Mouse (Mus musculus) T-helper 1 cell (primary cell): ENCODE measurements around the gene Igdcc3.

Source experiments
- in situ Hi-C: fragments of 300-600 bp; cut with MboI, MseI; formaldehyde crosslinking; loops from one replicate; pipeline ENCODE4 v1.15.1; 2025; ENCODE audit warnings: high pct_unique_total_duplicates

The Igdcc3 gene

DNA sequence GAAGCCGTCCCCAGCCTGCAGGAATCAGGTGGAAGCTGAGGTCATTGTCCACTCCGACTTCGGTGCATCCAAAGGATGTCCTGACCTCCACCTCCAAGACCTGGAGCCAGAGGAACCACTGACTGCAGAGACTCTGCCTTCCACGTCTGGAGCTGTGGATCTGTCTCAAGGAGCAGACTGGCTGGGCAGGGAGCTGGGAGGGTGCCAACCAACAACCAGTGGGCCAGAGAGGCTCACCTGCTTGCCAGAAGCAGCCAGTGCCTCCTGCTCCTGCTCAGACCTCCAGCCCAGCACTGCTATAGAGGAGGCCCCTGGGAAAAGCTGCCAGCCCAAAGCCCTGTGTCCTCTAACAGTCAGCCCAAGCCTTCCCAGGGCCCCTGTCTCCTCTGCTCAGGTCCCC lies 5.9 kb upstream of the Igdcc3 start:
- in situ Hi-C loops: no loop called here

DNA sequence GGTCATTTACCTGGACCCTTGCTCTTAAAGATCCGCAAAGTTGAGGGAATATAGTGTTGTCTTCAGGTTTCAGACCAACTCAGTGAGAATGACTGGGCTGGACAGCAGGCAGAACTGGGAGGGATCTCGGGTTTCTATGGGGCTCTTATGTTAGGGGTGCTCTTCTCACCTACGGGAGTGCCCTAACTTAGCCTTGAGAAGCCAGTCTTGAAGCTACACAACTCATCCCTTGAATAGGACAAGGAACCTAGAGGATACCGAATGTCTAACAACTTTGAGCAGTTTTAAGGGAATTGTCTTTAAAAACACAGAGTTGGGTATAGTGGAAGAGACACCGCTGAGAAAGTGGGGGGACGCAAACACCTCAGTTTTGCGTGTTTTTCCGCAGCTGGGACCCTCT lies 498 bp upstream of the Igdcc3 start:
- in situ Hi-C loops: no loop called here

DNA sequence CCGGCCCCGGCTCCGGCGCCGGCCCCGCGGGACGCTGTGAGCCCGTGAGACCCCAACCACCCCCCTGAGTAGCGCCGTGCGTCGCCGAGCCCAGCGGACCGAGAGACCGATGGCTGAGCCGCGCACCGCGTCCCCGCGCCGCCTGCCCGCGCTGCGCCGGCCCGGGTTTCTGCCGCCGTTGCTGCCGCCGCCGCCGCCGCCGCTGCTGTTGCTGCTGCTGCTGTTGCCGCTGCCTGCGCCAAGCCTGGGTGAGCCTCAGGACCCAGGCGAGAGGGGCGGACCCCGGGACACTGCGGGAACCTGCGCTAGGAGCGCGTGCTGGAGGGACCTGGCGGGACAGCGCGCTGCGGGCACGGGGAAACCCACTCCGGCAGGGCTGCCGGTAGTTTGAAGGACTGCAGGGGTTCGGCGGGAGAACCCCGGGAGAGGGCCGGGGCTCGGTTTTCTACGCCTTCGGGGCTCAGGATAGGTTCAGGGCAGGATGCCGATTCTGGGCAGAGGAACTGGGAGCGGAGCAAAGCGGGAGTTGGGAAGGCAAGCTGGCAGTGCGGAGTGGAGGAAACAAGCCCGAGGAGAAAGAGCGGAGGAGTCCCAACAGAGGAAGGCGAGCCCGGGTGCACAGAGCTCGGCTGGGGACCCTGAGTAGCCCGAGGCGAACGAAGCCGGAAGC lies 452 bp downstream of the Igdcc3 start:
- in situ Hi-C loops: no loop called here

DNA sequence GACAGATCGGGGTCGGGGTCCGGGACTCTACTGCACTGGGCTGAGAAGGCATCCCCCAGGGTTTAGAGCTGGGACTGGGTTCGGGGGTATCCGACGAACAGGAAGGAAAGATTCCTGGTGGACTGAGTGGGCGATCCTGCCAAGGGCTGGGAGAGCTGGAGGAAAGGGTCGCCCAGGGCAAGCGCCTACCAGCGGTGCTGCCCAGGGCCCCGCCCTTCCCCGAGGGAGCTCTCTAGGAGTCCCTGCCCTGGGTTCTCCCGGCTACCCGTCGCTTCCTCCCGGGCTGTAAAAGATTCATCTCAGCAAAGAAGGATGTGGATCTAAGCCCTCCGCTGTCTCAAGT lies 958 bp downstream of the Igdcc3 start:
- in situ Hi-C loops: no loop called here

DNA sequence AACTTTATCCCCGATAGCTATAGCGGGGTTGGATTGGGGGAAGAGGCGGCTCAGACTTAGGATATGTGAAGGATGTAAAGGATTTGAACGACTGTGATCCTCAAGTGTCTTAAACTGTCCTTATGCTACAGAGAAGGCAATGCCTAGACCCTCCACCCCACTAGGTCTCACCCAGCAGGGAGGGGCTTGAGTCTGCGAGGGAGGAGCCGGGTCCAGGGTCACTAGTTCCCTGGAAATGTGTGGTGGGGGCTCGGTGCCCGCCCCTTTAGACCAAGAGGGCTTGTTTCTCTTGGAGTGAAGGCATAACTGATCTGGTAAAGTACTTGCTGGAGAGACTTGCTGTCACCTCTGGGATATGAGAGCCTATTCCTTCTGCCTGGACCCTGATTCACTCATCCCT lies 1.4 kb downstream of the Igdcc3 start:
- in situ Hi-C loops: no loop called here

DNA sequence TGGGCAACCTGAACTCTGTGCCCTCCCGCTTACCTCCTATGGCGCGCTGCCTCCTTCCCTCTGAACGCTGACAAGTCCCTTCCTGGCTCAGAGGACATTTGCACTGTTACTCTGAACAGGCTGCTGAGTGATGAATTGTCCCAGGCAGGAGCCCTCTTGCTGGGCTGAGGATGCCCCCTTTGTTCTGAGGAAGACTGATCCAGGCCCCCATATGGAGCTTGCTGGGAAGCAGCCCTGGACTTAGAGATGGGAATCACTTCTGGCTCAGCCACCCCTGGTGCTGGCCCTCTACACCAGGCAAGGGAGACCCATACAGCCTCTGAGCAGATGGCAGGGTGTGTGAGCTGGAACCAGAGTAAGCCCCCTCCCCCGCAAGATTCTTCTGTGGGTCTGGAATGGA lies 5.0 kb downstream of the Igdcc3 start:
- in situ Hi-C loops: no loop called here

DNA sequence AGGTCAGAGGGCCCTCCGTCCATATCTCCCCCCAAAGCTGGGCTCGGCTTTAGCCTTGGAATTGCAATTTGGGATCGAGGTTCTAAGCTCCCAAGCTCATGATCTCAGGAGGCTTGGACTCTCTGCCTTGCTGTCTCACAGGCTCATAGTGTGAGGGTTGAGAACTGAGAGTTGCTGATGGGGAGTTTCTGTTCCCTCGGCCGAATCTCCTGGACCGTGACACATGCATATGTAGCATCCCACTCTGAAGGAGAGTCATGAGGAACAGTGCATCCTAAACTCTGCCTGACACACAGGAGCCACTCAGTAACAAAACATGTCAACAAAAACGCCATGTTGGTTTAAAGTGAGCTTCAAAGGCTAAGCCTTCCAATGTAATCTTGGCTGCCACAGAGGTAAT lies 7.5 kb downstream of the Igdcc3 start:
- in situ Hi-C loops: no loop called here

DNA sequence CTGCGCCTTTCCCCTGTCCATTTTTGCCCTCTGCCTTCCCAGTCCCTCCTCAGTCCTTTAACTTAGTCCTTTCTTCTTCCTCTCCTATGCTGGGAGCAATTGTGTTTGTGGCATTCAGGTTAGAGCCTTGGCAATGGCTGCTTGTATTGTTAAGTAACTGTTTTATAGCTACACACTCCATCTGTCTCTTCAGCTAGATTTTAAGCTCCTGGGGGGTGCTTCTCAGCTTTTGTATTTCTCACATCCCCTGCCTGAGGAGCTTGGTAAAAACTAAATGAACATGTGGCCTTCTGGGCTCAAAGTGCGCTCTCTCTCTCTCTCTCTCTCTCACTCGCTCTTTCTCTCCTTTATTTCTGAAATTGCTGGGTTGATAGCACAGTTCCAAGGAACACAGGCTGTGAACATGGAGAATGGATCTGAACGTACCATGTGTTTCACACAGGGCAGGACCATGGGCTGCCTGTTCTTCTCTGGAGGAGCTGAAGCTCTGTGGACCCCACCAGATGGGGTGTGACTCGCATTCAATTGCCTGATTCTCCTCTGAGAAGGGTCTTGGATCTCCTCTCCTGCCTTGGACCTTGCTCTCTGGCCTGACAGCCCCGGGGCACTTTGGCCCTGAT lies 11.8 kb downstream of the Igdcc3 start:
- in situ Hi-C loops: no loop called here

DNA sequence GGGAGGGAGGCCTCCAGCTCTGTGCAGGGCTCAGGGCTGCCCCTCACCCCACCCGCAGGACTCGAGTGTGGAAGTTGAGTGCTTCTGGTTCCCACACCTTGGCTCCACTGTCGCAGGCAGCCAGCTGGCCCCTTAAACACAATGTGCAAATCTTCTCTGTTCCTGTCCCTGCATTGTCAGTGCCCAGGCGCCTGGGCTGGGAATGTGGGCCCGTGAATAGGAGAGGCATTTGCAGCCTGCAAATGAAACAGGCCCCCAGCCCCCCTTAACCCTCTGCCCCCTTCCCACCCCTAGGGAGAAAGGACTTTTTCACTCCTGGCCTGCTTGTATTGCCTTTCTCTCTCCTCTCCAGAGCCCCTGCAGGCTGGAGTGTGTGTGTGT lies 12.3 kb downstream of the Igdcc3 start:
- in situ Hi-C loops: no loop called here

DNA sequence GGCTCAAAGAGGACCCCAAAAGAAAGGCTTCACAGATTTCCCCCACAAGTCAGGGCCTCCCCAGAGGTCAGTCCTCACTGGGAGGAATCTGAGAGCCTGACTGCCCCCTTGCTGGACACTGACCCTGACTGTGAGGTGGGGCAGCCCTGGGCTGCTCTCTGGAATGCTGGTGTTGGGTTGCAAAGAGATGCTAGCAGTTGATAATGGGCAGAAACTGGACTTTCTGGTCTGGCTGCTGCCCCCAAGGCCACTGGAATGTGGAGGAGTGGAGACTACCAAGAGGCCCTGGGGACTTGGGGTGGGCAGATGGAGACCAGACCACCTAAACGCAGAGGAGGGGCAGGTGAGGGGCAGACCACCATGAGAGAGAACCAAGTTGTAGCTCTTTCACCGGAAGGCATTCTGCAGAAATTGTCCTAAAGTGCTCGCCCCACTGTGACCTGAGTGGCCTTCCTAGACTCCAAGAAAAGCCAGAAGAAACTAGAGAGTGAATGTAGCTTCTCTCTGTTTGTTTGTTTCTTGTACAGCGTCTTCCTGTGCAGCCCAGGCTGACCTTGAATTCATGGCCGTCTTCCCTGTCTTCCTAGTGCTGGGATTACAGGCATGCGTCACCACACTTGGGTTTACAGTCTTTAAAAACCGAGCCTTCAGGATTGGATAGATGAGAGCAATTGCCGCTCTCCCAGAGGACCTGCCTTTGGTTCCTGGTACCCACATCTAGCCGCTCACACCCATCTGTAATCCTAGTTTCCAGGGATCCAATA lies 13.9 kb downstream of the Igdcc3 start:
- in situ Hi-C loops: no loop called here

DNA sequence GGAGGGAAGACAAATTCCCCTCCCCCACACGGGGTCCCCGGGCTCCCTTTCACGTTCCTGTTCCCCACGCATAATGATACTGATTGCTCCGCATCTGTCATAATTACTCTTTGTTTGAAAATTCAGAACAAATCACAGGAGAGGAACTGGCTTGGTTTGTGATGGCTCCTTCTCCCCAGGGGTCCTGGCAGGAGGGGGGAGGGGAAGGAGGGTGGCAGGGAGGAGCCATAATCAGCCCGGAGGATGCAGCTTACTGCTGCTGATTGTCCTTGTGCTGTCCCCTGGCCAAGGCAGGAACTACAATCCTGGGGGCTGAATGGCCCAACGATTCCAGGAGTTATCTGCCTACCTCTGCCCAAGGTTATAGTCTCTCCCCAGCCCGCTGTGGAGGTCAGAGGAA lies 15.6 kb downstream of the Igdcc3 start:
- in situ Hi-C loops: no loop called here

DNA sequence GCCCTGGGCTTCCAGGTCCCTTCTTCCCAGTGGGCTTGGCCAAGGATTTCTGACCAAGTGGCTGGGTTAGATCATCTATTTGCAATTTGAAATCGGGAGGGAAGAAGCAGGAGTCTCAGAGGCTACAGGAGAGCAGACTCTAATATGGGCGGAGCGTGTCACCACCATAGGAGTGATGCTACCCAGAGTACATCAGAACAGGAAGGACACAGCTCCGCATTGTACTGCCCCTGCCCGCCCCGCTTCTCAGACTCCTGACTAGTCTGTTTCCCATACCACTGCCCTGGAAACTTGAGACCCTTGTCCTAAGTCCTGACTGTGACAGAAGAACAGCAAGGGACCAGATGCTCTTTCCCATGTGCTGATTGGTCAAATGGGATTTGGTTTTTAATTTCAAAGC lies 16.6 kb downstream of the Igdcc3 start:
- in situ Hi-C loops: no loop called here

DNA sequence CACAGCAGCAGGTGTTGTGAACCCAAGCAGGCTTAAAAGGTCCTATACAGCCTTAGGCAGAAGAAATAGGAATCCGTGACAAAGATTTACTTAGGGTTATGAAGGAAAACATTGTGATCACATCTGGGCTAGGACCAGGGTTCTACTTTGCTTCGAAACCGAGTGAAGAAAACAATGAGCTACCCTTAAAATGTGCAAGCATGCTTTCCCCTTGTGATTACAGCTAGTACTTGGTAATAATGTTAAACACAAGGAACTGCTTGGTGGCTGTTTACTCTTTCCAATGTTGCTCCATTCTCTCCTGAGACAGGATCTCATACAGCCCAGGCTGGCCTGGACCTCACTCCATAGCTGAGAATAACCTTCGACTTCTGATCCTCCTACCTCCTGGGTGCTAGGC lies 20.2 kb downstream of the Igdcc3 start:
- in situ Hi-C loops: no loop called here

DNA sequence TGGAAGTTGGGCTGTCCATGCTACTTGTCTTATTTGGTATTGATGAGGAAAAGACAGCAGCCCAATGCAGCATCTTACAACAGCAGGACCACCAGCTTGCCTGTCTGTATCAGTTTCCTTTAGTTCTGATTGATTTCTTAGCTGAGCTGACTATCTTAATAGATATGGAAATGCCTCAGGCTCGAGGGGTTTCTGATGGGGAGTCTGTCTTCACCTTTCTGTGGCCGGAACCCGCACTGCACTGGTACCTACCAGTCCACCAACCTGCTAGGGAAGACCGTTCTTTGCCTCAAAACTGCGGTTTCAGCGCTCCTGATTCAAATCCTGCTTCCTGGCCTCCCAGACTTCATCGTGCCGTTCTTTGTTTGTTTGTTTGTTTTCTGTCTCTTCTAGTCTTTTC lies 20.9 kb downstream of the Igdcc3 start:
- in situ Hi-C loops: no loop called here

DNA sequence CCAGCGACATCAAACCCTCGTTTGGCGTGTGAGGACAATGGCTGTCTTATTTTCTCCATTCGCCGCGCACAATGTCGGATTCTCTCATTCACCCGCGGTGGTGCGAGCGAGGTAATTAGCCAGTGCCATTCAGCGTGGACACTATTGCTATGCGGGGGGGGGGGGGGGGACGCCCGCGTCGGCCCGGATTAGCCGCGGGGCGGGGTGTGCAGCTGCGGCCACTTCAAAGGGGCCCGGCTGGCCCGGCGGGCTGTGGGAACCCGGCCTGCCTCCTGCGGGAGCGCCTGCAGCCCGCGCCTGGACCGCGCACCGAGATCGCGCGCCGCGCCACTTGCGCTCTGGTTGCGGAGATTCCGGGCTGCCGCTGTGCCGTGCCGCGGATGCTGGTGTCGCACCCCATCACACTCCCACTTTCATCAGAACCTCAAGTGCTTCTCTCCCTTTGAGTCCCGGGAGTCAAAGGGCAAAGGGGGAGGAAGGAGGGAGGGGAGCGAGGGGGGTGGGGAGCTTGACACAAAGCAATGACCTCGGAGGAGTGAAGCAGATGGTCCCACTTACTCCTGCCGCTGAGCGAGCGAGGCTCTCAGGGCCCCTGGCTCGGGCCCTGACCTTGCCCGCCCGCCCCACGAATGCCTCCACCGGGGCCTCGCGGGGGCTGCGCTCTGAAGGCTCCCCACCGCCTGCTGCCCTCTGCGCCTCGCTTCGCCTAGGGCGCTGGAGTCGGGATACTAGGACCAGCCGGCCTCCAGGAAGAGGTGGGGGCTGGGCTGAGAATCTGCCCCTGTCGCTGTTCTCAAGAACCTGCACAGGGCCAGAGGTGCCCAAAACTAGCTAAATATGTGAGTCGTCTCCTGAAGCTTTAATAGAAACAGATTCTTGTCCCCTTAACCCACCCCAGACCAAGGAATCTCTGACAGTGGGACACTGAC lies 22.0 kb downstream of the Igdcc3 start:
- in situ Hi-C loops: no loop called here

DNA sequence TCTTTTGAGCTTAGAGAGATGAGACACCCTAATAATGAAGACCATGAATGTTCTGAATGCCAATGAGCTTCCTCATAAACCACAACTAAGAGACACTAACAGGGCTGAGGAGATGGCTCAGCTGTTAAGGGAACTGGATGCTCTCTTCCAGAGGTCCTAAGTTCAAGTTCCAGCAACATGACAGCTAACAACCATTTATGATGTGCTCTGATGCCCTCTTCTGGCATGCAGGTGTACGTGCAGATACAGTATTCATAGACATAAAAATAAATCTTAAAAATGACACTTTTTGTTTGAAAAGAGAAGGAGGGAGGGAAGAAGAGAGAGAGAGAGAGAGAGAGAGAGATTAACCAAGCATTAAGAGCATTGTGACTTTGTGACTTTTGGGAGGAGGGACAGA lies 23.9 kb downstream of the Igdcc3 start:
- in situ Hi-C loops: no loop called here

DNA sequence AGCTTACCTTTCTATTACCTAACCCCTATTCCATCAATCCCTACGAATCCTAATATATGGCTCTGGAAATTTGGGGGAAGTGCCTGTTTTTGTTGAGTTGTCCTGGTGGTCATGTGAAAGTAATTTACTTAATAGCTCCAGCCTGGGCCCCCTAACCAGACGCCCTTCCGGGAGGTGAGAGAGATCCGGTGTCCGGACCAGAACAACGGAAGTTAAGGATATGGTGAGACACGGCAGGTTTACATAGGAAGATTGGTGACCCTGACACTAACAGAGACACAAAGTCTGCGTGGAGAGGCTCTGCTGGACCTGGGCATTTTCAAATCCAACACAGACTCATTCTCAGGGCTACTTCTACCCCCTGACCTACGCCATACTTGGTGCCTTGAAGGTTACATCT lies 25.4 kb downstream of the Igdcc3 start:
- in situ Hi-C loops: no loop called here

DNA sequence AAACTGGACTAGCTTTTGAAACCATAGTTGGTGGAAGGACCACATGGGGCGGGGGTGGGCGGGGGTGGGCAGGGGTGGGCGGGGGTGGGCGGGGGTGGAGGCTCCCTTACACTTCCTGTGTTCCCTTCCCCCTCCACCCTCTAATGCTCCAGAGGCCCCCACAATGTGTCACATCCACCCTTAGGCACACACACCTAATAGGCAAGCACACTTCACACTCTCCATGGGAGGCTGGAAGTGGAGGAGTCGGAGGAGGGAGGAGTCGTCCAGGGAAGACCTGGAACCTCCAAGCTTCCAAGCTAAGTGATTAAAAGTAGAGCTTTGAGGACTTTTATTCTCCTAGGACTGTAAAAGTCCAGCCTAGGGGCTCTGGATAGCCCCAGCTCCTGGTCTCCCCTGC lies 27.5 kb downstream of the Igdcc3 start:
- in situ Hi-C loops: no loop called here

DNA sequence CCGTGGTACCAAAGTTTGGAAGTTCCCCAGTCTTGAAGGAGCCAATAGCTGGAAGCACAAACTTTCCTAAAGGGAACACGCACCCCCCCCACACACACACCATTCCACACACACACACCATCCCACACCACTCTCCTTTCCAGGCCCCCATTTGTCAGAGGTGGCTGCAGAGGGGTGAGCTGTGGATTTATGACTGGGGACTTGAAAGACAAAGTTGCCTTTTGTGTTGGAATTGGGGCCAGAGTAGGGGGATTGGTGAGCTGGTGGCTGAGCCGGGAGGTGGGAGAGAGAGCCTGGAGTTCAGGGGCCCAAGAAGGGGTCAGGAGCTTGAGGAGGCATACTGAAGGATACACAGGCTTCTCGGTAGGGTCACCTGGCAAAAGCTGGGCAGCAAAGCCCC lies 28.0 kb downstream of the Igdcc3 start:
- in situ Hi-C loops: no loop called here

DNA sequence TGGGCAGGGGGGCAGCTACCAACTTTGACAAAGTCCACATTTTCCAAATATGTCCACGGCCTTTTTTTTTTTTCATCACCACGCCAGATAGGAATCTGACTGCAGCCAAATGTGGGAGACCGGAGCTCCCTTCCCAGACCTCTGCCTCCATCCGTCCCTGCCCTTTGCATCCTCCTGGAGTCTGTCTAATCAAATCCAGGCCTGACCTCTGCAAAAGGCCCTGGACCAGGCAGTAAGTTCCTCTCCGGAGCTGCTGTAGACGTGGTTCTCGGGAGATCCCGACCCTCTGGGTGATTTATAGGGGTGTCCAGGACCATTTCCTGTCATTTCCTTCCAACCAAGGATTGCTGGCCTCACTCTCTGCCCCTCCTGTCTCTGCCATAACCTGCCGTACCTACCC lies 31.7 kb downstream of the Igdcc3 start:
- in situ Hi-C loops: no loop called here

DNA sequence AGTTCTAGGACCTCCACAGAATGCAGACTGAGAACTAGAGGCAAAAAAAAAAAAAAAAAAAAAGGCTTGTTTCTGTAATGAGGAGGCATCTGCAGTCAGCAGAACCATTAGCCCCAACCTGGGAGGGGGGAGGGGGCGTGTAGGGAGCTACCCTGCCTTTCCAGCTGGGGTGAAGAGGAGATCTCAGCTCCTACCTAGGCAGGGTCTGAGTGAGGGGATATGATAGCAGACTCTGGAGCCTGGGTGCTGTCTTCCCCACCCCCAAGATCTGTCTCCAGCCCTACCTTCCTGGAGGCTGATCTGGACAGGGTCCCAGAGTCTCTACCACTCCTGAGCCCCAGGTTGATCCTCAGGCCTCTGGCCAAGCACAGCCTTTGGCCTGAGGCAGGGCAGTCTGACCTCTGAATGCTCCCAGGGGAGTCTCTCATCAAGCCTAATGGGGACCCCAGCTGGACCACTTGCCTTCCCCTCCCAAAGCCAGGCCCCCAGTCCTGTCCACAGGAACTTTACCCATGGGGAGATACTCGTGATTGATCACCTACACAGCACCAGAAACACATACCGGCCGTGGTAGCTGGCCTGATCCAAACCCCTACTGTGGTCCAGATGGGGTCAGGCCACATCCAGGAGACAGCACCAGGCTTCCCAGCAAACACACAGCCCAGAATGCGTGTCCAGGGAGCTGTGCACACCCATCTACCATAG lies 34.4 kb downstream of the Igdcc3 start:
- in situ Hi-C loops: loop anchor here (5.0 kb wide), 1 partner anchor 43 kb away; no protein-coding TSS in a partner anchor
